Mouse (Mus musculus) cerebellum, adult 2 months (tissue): Measurements from ENCODE around the gene Schip1.

Source experiments
- CTCF ChIP-seq: fragments of 200-500 bp; IDR thresholded peaks from 2 replicates; pipeline ENCODE4 v1.5.1; 2011; ENCODE audit warnings: low read depth, mild to moderate bottlenecking, control low read depth, low read length, moderate library complexity, borderline replicate concordance; ENCODE audit not compliant: insufficient read depth
- POLR2A ChIP-seq: fragments of 200-500 bp; IDR thresholded peaks from 2 replicates; pipeline ENCODE4 v1.6.1; 2011; ENCODE audit warnings: low read length, control low read depth, borderline replicate concordance; ENCODE audit not compliant: insufficient read depth

GRCm38 (mm10) chr3:68383672-68384071 lies 319.1 kb downstream of the Schip1 start:
- no peak for TF ChIP-seq POLR2A
- TF ChIP-seq CTCF, result no peak
